Mouse (Mus musculus) mouse trophoblast stem cell (cell line): ENCODE data around the gene Gm45623.

Experiments used
- in situ Hi-C, 2 experiments: fragments of 300-500 bp; cut with MseI, MboI; formaldehyde crosslinking; loops; 2 replicates in 1 of 2; 3 replicates in 1 of 2; pipeline ENCODE4 v1.15.1; 2025

Gm45623 gene

DNA sequence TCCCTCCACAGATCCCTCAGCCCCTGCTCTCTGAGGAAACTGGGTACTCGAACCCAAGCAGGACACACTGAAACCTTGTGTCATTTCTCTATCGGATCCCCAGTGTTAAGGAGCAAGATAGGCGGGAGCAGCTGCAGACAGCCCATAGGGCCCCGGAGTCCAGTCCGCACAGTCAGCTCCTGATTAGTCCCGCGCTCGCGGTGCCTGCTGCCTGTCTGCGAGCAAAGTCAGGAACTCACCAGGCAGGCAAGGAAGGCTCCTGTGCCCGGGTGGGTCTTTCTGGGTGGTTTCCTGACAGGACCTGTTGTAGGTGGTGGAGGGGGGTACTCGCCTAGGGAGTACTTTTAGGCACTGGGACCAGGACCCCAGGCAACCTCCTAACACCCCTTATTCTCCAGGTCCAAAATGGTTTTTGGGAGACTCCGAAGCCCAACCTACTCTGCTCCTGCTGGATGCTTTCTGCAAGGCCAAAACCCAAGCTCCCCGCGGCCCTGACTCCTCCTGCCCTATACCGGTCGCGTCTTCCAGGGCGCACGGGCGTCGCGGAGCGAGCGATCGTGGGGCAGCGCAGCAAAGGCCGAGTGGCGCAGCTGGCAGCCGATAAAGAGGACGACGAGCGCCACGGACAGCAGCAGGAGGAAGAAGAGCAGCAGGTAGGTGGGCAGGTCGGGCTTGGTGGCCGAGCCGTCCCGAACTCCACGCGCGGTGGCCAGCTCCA lies 994 bp downstream of the Gm45623 start:
- in situ Hi-C loops: no loop called here

DNA sequence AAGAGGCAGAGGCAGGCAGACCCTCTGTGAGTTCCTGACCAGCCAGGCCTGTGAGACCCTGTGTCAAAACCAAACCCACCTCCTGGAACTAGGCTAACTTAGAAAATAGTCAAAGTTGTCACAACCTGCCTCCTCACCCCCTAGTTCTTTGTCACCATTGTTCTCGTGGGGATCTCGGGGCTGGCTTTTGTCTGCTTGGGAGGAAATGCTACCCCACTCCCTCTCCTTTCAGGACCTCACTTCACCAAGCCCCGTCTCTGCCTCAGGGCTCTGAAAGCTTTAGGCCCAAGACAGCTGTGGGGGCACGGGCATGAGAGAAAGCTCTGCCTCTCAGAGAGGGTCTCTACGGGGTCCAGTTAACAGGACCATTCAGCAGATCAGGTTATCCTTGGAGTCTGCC lies 1.9 kb downstream of the Gm45623 start:
- in situ Hi-C loops: no loop called here

DNA sequence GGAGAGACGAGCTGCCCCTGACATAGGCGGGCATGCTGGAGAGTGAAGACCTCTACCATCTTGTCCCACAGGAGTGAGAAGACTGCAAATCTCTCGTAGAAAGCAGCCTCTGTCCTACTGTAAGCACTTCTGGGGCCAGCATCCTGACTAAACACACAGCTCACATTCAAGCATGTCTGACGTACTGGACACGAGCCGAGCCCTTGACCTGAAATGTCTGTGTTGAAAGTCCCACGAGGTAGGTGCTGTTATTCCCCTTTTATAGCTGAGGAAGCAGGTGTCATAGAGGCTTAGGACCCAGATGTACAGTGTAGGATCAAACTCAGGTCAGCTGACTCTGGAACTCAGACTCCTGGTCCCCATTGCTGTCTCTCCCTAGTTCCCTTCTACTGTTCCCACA lies 4.2 kb downstream of the Gm45623 start:
- in situ Hi-C loops: no loop called here

DNA sequence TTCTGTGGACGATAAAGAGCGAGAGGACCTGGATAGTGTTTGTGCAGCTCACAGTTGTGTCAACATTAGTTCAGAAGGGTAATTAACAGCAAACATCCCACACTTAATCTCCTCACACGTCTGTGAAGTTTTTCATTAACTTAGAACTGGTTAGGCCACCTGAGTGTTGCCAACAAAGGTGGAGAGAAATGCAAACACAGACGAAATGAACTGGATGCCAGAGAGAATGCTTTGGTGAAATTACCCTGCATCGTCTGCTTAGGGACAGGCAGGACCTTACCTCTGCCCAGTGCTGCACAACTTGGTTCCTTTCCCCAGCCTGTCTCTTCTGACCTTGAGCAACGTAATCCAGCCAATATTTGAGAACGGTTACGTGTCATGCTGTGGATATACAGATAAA lies 6.1 kb downstream of the Gm45623 start:
- in situ Hi-C loops: no loop called here

DNA sequence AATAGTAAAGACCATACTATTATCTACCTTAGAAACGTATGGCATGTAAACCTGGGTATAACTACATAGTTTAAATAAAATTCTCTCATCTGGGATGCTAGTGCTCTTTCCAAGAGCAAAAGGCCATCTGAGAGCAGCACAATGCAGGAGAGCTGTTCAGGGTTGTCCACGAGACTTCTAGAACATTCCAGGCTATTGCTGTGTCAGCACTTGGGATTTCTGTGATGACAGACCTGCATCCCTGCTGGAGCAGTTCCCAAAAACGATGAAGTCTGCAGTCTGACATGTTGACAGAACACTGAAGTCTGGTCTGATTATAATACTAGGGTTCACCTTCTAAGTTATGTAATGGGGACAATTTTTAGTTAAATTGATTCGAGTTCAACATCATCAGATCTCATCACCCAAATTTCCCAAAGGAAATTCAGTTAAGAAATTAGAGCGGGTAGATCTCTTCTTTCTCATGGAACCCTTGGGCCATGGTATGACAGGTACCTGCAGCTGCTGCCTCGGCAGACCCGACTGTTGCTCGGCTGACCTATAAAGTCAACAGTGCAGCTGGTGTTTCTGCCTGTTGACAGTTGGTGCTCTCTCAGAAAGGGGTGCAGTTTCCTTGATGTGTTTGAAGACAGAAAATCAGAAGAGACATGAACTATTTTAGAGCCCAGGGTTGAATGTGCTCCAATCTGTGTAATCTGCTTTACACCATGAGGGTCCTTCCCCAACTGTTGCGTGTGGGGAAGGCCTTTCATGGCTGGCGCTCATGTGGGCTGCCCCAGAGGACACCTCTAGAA lies 6.7 kb downstream of the Gm45623 start:
- in situ Hi-C loops: no loop called here

DNA sequence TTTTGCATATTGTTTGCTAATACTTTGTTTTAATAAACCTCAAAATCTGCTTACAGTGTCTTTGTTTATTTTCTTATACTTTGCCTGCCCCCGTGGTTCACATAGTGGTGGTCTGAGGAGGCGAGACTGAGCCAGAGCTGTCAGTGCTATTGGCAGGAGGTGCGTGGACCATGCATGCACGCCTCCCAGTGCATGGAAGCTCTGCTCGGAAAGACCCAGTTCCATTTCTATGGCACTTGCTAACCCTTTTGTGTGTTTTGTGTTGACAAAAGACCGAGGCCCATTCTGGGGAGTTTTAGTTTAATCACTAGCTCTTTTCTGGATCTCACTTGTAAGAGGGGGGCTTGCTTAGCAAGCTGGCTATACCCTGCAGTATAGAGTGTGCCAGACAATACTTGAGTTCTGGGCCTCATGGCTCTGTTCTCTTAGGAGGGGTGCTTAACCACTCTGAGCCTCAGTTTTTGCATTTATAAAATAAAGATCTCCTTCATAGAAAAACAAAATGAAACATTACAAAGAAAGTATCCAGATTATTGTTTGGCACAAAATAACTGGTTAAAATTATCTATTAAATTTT lies 11.2 kb downstream of the Gm45623 start:
- in situ Hi-C loops: no loop called here

DNA sequence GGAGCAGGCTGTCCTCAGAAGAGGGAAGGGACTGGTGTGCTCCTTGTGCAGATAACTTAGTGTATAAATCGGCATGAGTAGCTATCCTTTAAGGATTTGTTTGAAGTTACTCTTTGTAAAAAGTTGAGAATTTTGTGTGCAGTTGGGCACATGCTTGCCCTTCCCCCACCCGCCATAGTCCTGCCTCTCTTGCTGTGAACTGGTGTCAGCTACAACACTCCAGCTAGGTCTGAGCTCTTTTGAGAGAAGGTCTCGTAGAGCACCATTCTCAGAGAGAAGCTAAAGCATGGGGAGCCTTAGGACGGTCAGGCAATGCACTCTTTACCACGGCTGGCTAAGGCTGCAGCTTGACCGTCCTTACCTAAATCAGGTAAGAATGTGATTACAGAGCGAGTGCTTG lies 11.9 kb downstream of the Gm45623 start:
- in situ Hi-C loops: no loop called here

DNA sequence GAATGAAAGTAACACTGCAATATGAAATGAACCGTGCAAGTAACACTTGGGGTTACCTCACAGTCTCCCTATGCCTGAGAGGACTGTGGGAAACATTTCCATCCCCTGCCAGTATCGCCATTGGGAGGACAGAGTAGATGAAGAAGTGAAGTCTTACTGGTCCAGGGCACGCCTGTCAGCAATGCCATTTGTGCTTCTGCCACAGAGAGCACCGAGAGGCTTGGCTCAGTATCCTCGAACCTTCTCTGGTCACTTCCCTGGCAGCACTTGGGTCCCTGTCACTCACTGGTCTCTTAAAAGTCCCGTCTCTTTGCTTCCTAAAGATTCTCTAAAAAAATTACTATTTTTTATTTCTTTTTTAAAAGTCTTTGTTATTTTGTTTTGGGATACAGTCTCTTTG lies 13.1 kb downstream of the Gm45623 start:
- in situ Hi-C loops: no loop called here

DNA sequence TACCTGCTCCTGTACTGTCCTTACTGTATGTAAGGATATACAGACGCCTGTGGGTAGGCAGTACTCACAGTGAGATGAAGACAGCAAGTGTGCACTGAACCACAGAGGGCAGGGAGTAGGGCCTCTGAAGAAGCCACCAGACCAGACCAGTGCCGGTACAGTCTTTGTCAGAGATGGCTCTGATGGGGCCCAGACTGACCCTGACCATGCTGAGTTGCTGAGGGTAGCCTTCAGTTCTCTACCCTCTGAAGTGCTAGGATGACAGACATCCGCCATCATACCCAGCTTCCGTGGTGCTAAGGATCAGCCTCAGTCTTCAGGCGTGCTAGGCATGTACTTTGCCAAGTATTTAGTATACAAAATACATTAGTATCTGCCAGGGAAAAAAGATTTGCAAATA lies 14.1 kb downstream of the Gm45623 start:
- in situ Hi-C loops: no loop called here

DNA sequence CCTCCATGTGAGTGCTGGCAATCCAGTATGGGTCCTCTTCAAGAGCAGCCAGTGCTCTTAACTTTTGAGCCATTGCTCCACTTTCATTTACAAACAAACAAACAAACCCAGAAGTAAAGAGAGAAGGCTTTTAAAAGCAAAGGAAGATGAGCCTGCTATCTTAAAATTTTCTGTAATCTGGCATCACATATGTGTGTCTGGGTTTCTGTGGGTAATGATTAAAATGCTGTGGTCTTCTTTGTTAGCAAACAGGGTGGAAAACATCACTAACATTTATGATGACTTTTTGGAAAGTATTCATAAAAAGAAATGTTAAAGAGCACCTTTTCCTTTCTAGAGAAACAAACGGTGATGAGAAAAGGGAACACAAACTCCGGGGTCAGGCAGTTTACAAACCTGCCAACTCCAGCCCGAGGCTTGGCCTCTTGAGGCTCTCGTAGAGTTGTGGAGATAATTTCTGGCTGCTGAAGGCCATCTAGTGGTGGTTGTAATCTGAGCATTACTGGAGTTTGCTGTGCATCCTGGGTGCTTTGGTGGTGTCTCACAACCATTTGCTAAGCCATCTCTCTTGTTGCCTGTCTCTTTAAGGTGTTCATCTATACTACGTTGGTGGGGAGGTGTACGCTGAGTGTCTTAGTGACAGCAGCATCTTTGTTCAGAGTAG lies 18.3 kb downstream of the Gm45623 start:
- in situ Hi-C loops: no loop called here

DNA sequence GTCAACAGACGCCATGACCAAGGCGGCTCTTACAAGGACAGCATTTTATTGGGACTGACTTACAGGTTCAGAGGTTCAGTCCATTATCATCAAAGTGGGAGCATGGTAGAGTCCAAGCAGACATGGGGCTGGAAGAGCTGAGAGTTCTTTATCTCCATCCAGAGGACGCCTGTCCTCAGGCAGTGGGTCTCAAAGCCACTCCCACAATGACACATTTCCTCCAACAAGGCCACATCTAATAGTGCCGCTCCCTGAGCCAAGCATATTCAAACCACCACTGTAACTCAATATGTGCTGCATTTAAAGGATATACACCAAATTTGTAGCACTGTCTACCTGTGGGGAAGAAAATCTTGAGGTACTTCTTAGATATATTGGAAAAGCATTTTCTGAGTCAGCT lies 19.0 kb downstream of the Gm45623 start:
- in situ Hi-C loops: no loop called here

DNA sequence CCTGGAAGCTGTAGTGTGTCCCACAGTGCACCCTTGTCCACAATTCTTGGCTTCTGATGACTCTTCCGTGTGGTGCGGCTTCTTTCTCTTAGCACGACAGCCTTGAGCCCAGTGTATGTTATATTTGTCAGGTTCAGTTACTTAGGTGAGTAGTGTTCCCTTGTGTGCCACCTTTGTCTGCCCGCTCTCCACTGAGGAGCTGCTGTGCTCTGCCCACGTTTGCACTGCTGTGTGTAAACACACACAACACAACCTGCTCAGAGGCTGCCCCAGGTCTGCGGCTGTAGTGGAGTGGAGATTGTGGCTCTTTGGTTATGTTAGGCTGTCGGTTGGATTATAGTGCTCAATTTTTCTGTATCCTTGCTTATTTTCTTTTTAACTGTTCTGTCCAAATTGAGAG lies 24.6 kb downstream of the Gm45623 start:
- in situ Hi-C loops: no loop called here

DNA sequence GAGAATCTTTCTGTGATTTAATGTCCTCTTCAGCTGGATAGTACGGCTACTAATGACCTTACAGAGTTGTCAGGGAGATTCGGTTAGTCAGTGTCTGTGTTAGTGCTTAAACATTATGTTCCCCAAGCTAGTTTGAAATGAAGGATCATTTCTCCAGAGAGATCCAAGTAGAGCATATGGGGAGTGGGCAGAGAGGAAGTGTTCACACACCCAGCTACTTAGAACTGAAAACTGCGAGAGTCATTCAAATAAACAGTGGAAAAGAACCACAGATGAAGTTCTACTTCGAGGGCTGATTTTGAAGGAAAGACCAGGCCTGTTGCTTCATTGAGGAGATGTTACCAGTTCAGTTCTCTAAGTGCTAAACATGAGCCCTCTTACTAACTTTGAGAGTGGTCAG lies 27.1 kb downstream of the Gm45623 start:
- in situ Hi-C loops: no loop called here

DNA sequence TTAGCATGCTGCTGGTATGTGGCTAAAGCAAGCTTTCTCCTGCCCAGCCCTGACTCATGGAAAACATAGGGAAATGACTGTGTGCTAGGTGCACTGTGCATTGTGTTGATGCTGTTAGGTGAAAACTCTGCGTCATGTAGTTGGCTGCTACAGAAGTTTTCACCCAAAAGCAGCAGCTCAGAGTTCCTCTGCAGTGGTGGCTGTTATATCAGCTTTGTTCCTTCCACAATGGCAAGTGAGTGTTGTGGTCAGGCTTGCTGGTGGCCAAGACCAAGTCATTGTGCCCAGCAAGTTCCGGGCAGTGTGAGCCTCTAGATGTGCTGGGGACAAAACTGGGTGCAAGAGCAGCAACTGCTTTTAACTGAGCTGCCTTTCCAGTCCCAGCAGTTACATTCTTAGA lies 41.4 kb downstream of the Gm45623 start:
- in situ Hi-C loops: no loop called here

DNA sequence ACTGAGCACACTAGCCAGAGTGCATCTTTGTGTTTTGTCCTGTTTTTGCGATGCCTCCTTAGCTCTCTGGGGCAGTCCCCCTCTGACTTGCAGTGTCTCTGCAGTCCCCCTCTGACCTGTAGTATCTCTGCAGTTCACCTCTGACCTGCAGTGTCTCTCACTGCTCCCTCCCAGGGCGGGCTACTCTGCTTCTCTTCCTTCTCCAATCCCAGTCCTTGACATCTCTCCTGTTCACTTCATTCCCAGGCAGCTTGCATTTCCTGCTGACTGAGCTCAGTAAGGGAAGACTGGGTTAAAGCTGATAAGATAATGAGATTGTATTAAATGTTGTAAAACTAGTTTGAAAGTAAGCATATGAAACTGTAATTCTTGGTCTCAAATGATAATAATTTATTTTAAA lies 43.0 kb downstream of the Gm45623 start:
- in situ Hi-C loops: no loop called here

DNA sequence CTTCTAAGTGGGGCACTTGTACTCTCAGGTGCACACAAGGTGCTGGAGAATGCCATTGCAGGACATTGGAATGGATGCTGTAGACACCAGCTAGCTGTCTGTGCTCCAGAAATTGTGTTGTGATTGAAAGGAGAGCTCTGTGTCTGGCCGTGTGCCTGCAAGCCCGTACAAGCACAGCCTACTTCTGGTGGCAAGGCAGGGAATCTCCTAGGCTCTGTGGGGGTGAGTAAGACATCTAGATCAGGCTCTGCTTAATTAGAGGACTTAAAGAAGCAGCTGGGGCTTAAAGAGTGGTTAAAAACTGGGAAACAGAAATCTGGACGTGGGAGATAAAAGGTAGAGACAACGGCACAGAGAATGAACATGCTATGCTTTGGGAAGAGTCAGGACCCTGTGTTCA lies 46.0 kb downstream of the Gm45623 start:
- in situ Hi-C loops: no loop called here

DNA sequence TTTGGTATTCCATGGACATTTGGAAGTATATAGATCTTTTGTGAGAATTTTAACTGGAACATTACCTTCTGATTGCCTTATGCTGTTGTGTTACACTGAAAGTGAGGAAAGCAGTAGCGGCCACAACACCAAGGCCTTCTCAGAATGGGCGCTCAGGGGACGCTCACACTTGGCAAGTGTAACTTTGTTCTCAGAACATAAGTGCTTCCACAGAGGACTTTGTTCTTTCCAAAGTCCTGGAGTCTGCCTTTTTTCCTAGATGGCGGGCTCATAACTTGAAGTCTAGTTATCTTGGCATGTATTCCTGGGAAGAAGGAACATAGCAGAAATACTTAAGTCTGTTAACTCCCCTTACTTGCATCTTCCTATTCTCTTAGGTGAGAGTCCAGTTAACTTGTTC lies 46.5 kb downstream of the Gm45623 start:
- in situ Hi-C loops: no loop called here

DNA sequence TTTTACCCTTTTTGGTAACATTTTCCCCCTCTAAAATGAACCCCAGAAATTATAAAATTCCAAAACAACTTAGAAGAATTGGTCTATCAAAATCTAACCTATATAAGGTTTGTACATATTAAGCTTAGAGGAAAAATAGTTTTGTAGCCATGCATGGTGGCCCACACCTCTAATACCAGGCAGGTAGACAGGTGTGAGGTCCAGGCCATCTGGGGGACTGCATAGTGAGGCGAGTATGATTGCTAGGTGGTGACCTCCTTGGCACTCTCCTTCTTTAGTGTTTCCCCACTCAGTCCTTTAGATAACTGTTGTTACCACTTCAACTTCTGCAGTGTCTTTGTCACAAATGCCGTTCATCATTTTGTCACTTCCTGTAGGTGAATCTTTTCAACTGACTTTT lies 49.0 kb downstream of the Gm45623 start:
- in situ Hi-C loops: no loop called here

DNA sequence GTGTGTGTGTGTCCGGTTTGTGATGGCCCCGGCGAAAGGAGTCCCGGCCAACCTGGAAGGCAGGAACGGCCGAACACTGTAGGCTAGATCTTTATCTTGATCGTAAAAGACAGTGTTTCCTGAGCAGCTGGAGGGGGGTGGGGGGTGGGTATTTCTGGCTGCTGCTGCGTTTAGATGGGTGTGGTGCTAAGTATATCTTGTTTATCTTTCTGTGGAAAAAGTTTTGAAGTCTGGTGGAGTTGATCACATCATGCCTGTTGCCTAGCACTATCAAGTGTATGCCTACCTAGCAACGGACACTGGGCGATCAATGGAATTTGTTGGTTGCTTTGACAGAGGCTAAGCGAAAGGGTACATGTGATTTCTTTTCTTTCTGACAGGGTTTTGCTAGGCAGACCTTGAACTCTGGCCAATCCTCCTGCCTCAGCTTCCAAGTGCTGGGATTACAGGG lies 49.7 kb downstream of the Gm45623 start:
- in situ Hi-C loops: no loop called here

DNA sequence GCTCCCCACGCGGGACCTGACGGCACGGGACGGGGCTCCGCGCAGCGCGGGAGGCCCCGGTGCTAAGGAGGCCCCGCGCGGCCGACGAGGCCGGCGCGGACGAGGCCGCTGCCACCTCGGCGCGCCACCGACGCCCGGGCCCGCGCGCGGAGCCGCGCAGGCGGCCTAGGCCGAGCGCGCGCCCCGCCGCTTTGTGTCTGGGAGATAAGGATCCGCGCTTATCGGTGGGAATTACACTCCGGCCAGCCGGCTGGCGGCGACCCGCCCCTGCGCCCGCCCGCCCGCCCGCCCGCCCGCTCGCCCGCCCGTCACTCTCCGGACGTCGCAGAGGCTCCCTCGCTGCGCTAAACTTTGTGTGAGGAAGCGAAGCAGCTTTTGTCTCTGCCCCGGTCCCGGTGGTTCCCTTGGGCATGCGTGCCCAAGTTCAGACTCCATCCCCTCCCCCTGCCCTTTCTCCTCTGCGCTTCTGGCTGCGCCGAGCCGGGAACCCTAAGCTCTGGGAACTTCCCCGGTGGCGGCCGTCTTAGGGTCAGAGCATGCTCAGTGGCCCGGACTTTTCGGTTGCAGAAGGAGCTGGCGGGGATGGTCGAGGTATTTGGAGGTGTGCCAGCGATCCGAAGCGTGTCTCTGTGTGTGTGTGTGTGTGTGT lies 50.3 kb downstream of the Gm45623 start:
- in situ Hi-C loops: no loop called here

DNA sequence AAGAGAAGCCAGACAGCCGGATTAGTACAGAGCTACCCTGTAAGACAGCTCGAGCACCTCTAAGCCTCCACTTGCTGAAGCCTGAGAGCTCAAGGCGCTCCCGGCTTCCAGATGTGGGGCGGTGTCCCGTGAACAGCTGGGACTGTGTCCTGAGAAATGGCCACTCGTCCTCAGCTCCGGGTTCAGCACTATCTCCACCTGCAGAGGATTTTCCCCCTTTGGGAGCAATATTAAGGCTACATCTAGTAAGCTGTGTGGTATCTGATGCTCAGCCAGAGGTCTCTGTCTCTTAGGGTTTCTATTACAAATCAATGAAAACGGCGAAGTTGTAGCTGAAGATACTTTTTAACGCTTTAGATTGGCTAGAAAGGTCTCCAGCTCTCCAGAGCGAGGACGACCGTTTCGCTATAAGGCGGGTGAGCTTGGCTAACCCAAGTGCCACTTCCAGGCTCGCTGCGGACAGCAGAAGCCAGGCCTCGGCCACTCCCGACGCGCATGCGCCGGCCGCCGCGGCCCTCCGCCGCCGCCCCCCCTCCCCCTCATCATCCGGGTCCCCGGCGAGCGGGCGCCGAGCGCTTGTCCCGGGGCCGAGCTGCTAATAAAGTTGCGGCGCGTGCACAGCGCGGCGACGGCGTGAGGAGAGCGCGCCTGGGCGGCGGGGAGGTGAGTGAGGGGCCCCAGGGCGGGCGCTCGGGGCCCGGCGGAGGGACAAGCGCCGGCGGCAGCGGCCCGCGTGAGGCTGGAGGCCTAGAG lies 51.0 kb downstream of the Gm45623 start, which contains the start of gene Smad5:
Gene Smad5 (plus strand): TSS at position 542 of the 753 bp plus-strand sequence.
- in situ Hi-C loops: no loop called here
